Mouse (Mus musculus) c-Kit-positive CD71-positive TER-119-negative erythroid progenitor cells, embryonic 14.5 days (primary cell): ENCODE data around the gene Mgarp.
"Not testable (repeated sequence)": the region's sequence is repeated elsewhere in the genome, so short reads cannot be mapped to it uniquely, and the experiment has no call there.

Experiments
- DNase-seq: peaks from one replicate; pipeline ENCODE4 v3.0.0-alpha.2; 2013; ENCODE audit warnings: low read depth

Mgarp gene

GRCm38 (mm10) chr3:51397700-51398299, 1.3 kb upstream of the Mgarp start:
- DNase-seq = no peak

DNA sequence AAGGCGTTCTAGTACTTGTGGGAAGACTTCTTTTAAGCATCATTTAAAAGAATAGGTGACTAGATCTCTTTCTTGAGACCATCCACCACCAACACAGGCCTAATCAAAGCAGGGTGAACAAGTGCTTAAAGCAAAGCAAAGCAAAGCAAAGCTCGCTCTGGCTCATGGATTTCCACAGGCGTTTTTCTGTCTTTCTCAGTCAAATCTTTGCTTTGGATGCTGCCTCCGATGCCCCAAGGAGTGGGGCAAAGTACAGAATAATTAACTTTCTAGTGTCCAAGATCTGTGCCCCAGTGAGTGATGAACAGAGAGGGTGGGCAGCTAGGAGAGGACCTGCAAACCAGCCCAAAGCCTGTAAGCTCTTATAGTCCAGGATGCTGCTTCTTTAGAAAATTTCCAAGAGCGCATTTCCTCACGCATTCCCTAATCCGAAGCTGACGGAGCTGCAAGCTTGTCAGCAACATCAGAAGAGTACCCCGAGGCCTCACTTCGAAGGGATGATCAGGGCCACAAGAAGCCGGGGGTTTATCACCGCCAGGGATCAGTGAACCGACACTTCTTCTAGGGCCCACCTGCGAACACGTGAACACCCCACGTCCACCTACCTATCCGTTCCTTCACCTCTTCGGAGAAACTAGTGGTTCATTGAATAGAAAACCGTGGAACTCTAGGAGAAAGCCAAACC, 935 bp downstream of the Mgarp start:
- DNase-seq = no peak

DNA sequence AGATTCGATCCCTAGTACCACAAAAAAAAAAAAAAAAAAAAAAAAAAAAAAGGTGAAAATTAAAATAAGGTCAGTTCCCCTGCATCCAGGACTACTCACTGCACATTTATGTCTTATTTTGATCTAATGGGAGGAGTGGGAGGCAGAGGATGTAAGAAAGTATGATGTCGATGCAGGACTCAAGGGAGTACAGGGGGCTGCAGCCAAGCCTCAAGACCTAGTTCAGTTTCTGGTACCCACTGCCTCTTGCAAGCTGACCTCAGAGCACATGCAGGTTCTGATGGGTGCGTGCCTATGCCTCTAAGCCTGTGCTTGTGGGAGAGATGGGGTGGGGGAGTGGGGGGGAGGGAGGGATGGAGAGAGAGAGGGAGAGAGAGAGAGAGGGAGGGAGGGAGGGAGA, 1.7 kb downstream of the Mgarp start:
- no peak for DNase-seq

GRCm38 (mm10) chr3:51393651-51394050, 2.9 kb downstream of the Mgarp start:
- DNase-seq = no peak

DNA sequence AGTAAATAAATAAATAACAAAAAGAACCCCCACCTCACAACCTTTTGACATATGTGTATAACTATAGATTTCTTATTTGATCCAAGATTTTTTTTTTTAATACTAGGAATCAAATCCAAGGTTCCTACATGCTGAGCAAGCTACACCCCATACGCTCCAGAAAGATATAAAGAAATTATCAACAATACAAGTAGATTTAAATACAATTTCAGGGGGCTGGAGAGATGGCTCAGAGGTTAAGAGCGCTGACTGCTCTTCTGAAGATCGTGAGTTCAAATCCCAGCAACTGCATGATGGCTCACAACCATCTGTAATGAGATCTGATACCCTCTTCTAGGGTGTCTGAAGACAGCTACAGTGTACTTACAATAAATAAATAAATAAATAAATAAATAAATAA, 3.5 kb downstream of the Mgarp start:
- DNase-seq = not testable (repeated sequence)

DNA sequence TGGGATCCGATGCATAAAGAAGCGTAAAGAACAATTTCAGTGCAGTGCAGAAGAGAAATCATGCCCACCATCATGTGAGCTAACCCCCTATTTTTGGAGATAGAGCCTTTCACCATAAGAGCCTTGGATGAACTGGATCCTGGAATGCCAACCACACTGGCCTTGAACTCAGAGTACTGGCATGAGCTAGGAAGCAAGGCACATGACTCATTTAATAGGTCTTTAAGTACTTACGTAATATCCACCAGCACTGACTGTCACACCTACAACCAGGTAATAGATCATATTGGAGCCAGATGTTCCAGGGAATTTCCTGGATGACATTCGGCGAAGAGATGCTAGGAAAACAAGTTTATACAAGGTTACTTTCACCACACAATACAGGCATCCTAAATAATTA, 4.9 kb downstream of the Mgarp start:
- DNase-seq = no peak

DNA sequence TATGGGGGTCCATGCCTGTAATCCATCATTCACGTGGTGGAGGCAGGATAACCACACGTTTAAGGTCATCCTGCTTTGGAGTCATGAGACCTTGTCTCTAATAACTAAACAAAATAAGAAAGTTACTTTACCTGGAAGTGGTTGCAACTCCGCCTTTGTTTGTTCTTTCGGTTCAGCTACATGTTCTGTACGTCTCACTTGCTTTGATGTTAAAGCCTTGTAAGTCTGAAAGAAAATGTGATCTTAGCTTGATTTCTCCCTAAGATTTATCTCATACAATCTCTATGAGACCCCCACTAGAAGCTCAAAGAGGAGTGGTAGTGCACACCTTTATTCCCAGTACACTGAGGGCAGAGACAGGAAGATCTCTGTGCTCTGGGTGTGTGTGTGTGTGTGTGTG, 5.4 kb downstream of the Mgarp start:
- DNase-seq = no peak

DNA sequence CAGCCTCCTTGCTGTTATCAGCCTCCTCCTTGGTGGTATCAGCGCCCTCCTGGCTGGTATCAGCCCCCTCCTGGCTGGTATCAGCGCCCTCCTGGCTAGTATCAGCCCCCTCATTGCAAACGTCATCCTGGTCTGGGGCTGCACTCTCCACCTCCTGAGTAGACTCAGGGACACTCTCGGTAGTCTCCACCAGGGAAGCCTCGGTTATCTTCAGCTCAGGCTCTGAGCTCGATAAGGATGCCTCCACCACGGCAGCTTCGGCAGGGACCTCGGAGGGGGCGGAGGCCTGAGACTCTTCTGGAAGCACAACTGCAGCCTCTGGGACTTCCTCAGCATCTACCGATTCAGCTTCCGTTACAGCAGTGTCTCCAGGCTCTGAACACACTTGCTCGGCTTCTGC, 7.6 kb downstream of the Mgarp start:
- peak; percentile 74 for DNase-seq

DNA sequence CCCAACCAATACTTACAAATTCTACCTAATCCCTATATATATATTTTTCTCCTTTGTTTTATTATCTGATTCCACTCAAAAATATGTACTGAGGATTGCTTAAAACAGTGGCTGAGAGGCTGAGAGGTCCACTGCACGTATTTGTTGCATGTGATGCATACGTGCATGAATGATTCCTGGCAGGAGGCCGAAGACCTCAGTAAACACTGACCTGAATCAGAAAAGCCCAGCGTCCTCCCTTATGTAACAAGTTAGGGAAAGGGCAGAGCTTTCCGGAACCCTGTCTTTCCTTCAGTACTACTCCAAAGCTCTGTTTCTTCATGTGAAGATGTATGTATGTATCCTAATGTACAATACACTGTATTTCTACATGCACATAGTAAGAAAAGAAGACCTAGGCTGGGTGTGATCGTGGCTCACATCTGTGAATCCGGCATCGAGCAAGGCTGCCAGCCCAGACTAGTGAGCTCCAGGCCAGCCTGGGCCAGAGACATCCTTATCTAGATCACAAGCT, 8.6 kb downstream of the Mgarp start:
- no peak for DNase-seq

- DNase-seq = no peak
Observed at GRCm38 (mm10) chr3:51387134-51387451, 9.4 kb downstream of the Mgarp start.

DNA sequence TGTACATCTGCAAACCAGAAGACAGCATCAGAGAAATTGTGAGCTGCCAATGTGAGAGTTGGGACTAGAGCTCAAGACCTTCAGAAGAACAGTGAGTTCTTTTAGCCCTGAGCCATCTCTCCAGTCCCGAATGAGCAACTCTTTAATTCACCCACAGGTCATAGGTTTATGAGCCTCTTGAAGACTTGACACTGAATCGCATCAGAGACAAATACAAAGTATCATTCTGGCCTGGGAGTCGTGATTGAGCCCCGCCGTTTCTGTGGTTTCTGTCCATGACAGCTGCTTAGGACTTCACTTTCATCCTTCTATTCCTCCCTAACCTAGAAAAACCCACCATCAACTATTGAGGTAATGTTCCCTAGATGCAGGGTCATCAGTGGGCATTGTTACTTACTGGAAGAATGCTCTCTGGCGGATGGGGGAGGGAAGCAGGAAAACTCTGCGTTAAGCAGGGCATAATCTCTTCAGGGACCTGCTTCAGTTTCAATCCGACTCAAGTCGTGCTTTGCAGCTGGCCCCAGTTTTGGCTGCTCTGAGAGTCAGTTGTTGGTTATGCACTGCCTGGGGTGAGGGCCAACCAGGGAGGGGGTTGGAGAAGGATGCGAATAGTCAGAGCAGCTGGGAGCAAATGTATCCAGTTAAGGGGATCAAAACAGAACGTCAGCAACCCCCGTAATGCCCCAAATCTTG, 10.0 kb downstream of the Mgarp start:
- no peak for DNase-seq

- DNase-seq = no peak
Observed at GRCm38 (mm10) chr3:51383409-51383808, 13.1 kb downstream of the Mgarp start.

DNA sequence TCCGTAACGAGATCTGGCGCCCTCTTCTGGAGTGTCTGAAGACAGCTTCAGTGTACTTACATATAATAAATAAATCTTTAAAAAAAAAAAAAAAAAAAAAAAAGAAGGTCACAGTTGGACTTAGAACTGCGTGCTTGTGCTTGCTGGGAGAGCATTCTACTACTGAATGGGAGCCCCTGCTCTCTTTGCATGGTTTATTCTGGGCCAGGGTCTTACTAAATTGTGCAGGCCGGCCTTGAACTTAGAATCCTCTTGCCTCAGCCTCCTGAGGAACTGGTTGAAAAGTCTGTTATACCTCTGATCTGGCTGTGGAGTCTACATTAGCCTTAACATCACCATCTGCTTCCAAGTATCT, 15.9 kb downstream of the Mgarp start:
- DNase-seq = no peak

DNA sequence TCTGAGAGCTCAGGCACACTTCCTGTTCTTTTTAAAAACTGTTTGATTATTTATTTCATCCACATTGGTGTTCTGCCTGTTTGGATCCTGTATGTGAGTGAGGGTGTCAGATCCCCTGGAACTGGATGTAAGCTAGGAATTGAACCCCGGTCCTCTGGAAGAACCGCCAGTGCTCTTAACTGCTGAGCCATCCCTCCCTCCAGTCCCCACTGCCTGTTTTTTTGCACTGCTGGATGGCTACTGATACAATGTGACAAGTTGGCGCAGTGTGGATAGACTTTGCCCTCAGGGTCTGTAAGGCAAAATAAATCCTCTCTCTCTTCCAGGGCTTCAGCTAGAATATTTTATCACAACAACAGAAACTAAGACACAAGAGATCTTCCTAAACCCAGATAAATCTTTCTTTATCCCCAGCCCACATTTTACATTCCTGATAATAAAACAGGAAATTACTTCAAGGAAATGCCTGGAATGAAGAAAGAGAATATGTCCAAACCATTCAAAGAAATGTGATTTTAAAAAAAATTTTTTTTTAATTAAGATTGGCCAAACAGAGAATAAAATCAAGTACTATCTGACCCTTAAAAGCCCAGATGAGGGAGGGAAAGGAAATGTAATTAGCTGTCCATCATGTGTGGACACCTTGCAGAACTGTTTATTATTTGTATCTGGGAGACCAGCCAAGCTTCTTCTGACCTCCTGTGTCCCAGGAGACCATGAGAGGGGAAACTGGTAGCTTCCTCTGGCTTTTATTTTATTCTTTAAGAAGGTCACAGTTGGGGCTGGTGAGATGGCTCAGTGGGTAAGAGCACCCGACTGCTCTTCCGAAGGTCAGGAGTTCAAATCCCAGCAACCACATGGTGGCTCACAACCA, 16.5 kb downstream of the Mgarp start:
- DNase-seq = no peak

DNA sequence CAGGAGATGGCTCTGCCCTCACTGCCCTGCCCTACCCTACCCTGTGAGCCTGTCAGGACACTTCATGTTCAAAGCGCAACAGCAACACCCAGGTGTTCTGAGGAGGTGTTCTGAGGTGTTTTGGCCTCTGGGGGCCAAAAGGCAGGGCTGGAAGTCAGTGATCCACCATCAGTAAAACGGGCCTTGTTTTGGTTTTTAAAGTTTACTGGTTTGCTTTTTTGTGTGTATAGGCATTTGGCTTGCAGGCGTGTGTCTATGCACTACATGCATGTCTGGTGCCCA, 17.9 kb downstream of the Mgarp start:
- DNase-seq = no peak

- no peak for DNase-seq
Observed at GRCm38 (mm10) chr3:51377878-51378664, 18.5 kb downstream of the Mgarp start.

GRCm38 (mm10) chr3:51375307-51376265, 21.0 kb downstream of the Mgarp start:
- peak; percentile 86 for DNase-seq

GRCm38 (mm10) chr3:51373544-51373943, 23.0 kb downstream of the Mgarp start:
- no peak for DNase-seq

- DNase-seq = no peak
Observed at GRCm38 (mm10) chr3:51372883-51373282, 23.7 kb downstream of the Mgarp start.

DNA sequence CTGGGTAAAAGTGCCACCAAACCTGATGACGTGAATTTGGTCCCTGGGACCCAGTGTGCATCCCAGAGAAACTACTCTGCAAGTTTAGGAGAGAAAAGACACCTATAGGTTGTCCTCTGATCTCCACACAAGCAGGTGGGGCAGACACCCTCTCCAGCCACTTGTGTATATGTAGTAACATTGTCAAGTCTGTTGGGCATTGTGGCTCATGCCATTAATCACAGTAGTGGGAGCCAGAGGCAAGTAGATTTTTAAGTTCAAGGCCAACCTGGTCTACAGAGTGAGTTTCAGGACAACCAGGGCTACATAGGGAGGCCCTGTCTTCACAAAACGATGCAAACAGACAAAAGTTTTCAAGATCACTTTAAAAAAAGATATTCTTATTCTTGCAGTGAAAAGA, 24.7 kb downstream of the Mgarp start:
- no peak for DNase-seq

GRCm38 (mm10) chr3:51368011-51368410, 28.5 kb downstream of the Mgarp start:
- no peak for DNase-seq
